Mouse (Mus musculus) MEL (cell line): Measurements from ENCODE around the gene Ssr2. TPM values are rescaled to one million over a fixed set of nuclear protein-coding genes. Genes with fewer than 3 reads are reported as not detected.

Source experiments
- DNase-seq: peaks from one replicate; pipeline ENCODE4 v3.0.0; 2011; ENCODE audit warnings: low read depth, low spot score
- H3K27ac ChIP-seq: 2 replicates; pipeline ENCODE4 v1.5.1; 2012; ENCODE audit warnings: low read depth, mild to moderate bottlenecking, control low read depth, low read length, moderate library complexity; ENCODE audit not compliant: control insufficient read depth
- H3K27me3 ChIP-seq, 2 experiments: fragments of 150-350 bp in 1 of 2; sonication (generic) in 1 of 2; 2 replicates each; pipeline ENCODE4 v1.6.1; 2012; ENCODE audit warnings: low read length in 2 of 2, mild to moderate bottlenecking in 2 of 2, improper control_type of control experiment in 1 of 2, moderate library complexity in 1 of 2; ENCODE audit not compliant: insufficient read depth in 2 of 2, control insufficient read depth in 1 of 2
- H3K36me3 ChIP-seq, 2 experiments: 2 replicates each; pipeline ENCODE4 v1.6.1; 2012 to 2014; ENCODE audit warnings: low read length in 2 of 2, improper control_type of control experiment in 1 of 2, inconsistent platforms in 1 of 2, mild to moderate bottlenecking in 1 of 2; ENCODE audit not compliant: insufficient read depth in 2 of 2, control insufficient read depth in 1 of 2
- H3K4me1 ChIP-seq, 2 experiments: fragments of 150-350 bp in 1 of 2; sonication (generic) in 1 of 2; 2 replicates each; pipeline ENCODE4 v1.6.1; 2012; ENCODE audit warnings: low read length in 2 of 2, improper control_type of control experiment in 1 of 2, mild to moderate bottlenecking in 1 of 2; ENCODE audit not compliant: insufficient read depth in 2 of 2, control insufficient read depth in 1 of 2
- H3K4me3 ChIP-seq, 2 experiments: fragments of 150-350 bp in 1 of 2; sonication (generic) in 1 of 2; 2 replicates each; pipeline ENCODE4 v1.5.1; 2012; ENCODE audit warnings: low read depth in 2 of 2, low read length in 2 of 2, mild to moderate bottlenecking in 2 of 2, moderate library complexity in 2 of 2, control low read depth in 1 of 2, improper control_type of control experiment in 1 of 2; ENCODE audit not compliant: control insufficient read depth in 1 of 2, insufficient read depth in 1 of 2
- H3K79me2 ChIP-seq: 2 replicates; pipeline ENCODE4 v1.6.1; 2012; ENCODE audit warnings: mild to moderate bottlenecking, low read length, moderate library complexity; ENCODE audit not compliant: control insufficient read depth, poor library complexity, insufficient read depth
- H3K9ac ChIP-seq: 2 replicates; pipeline ENCODE4 v1.6.1; 2012; ENCODE audit warnings: low read depth, mild to moderate bottlenecking, control low read depth, low read length, moderate library complexity; ENCODE audit not compliant: control insufficient read depth, poor library complexity, severe bottlenecking
- H3K9me3 ChIP-seq: fragments of 150-350 bp; sonication (generic); replicated peaks from 2 replicates; pipeline ENCODE4 v1.6.1; 2012; ENCODE audit warnings: mild to moderate bottlenecking, low read length, improper control_type of control experiment, moderate library complexity; ENCODE audit not compliant: insufficient read depth
- BHLHE40 ChIP-seq: IDR thresholded peaks from 2 replicates; pipeline ENCODE4 v1.6.1; 2012; ENCODE audit warnings: low read depth, mild to moderate bottlenecking, inconsistent platforms, low read length, improper control_type of control experiment, borderline replicate concordance
- CHD1 ChIP-seq: IDR thresholded peaks from 2 replicates; pipeline ENCODE4 v1.6.1; 2012; ENCODE audit warnings: low read depth, mild to moderate bottlenecking, inconsistent platforms, low read length, improper control_type of control experiment
- CHD2 ChIP-seq: IDR thresholded peaks from 2 replicates; pipeline ENCODE4 v1.6.1; 2011; ENCODE audit warnings: low read length, improper control_type of control experiment
- CTCF ChIP-seq, 3 experiments: IDR thresholded peaks in 2 of 3; conservative IDR thresholded peaks in 1 of 3; 2 replicates each; pipeline ENCODE4 v1.5.1; 2011 to 2012; ENCODE audit warnings: low read length in 3 of 3, low read depth in 2 of 3, mild to moderate bottlenecking in 2 of 3, improper control_type of control experiment in 1 of 3, inconsistent platforms in 1 of 3, mixed read lengths in 1 of 3, moderate library complexity in 1 of 3; ENCODE audit not compliant: control insufficient read depth in 1 of 3, insufficient read depth in 1 of 3, poor library complexity in 1 of 3, severe bottlenecking in 1 of 3
- E2F4 ChIP-seq: IDR thresholded peaks from 2 replicates; pipeline ENCODE4 v1.6.1; 2011; ENCODE audit warnings: low read depth, low read length, improper control_type of control experiment, borderline replicate concordance
- EP300 ChIP-seq, 2 experiments: IDR thresholded peaks; 2 replicates each; pipeline ENCODE4 v1.6.1; 2011; ENCODE audit warnings: improper control_type of control experiment in 2 of 2, low read length in 2 of 2, low read depth in 1 of 2, mild to moderate bottlenecking in 1 of 2
- GATA1 ChIP-seq: IDR thresholded peaks from 2 replicates; pipeline ENCODE4 v1.6.1; 2011; ENCODE audit warnings: low read depth, low read length, improper control_type of control experiment
- JUND ChIP-seq: IDR thresholded peaks from 2 replicates; pipeline ENCODE4 v1.6.1; 2011; ENCODE audit warnings: low read depth, mild to moderate bottlenecking, improper control_type of control experiment, low read length
- KAT2A ChIP-seq: conservative IDR thresholded peaks from 2 replicates; pipeline ENCODE4 v1.6.1; 2012; ENCODE audit warnings: low read depth, low read length, improper control_type of control experiment, inconsistent platforms
- MAFK ChIP-seq: IDR thresholded peaks from 2 replicates; pipeline ENCODE4 v1.6.1; 2011; ENCODE audit warnings: low read depth, mild to moderate bottlenecking, low read length, improper control_type of control experiment, borderline replicate concordance
- MAZ ChIP-seq: IDR thresholded peaks from 2 replicates; pipeline ENCODE4 v1.6.1; 2012; ENCODE audit warnings: low read depth, mild to moderate bottlenecking, inconsistent platforms, low read length, improper control_type of control experiment
- MYB ChIP-seq: IDR thresholded peaks from 2 replicates; pipeline ENCODE4 v1.6.1; 2011; ENCODE audit warnings: mild to moderate bottlenecking, low read depth, low read length, improper control_type of control experiment
- NRF1 ChIP-seq: IDR thresholded peaks from 2 replicates; pipeline ENCODE4 v1.6.1; 2014; ENCODE audit warnings: low read depth, mild to moderate bottlenecking, inconsistent platforms, low read length, improper control_type of control experiment, moderate library complexity; ENCODE audit not compliant: poor library complexity, insufficient read depth, severe bottlenecking
- POLR2AphosphoS2 ChIP-seq: IDR thresholded peaks from 2 replicates; pipeline ENCODE4 v1.6.1; 2011; ENCODE audit warnings: low read length, improper control_type of control experiment
- RCOR1 ChIP-seq: IDR thresholded peaks from 2 replicates; pipeline ENCODE4 v1.6.1; 2012; ENCODE audit warnings: low read depth, mild to moderate bottlenecking, inconsistent platforms, low read length, improper control_type of control experiment
- TAL1 ChIP-seq: IDR thresholded peaks from 2 replicates; pipeline ENCODE4 v1.6.1; 2012; ENCODE audit warnings: mild to moderate bottlenecking, inconsistent platforms, low read length, moderate library complexity, mixed read lengths
- TCF12 ChIP-seq: IDR thresholded peaks from 2 replicates; pipeline ENCODE4 v1.6.1; 2014; ENCODE audit warnings: low read depth, mild to moderate bottlenecking, inconsistent platforms, low read length, improper control_type of control experiment, moderate library complexity
- UBTF ChIP-seq: IDR thresholded peaks from 2 replicates; pipeline ENCODE4 v1.6.1; 2012; ENCODE audit warnings: low read depth, mild to moderate bottlenecking, inconsistent platforms, low read length, improper control_type of control experiment, moderate library complexity, borderline replicate concordance; ENCODE audit not compliant: insufficient read depth
- USF1 ChIP-seq: IDR thresholded peaks from 2 replicates; pipeline ENCODE4 v1.6.1; 2014; ENCODE audit warnings: low read depth, mild to moderate bottlenecking, inconsistent platforms, low read length, improper control_type of control experiment, moderate library complexity
- USF2 ChIP-seq, 2 experiments: IDR thresholded peaks; 2 replicates each; pipeline ENCODE4 v1.6.1; 2011 to 2012; ENCODE audit warnings: improper control_type of control experiment in 2 of 2, low read length in 2 of 2, borderline replicate concordance in 1 of 2, inconsistent platforms in 1 of 2, low read depth in 1 of 2, mild to moderate bottlenecking in 1 of 2; ENCODE audit not compliant: insufficient read depth in 1 of 2
- ZC3H11A ChIP-seq: IDR thresholded peaks from 2 replicates; pipeline ENCODE4 v1.6.1; 2012; ENCODE audit warnings: low read depth, mild to moderate bottlenecking, inconsistent platforms, low read length, improper control_type of control experiment
- ZNF384 ChIP-seq: IDR thresholded peaks from 2 replicates; pipeline ENCODE4 v1.6.1; 2012; ENCODE audit warnings: low read depth, mild to moderate bottlenecking, inconsistent platforms, low read length, improper control_type of control experiment
- polyA plus RNA-seq, 2 experiments: library from polyadenylated mRNA; stranded (reverse) in 1 of 2; unstranded in 1 of 2; fragments of >175 nt in 1 of 2; fragments of >200 nt in 1 of 2; gene quantifications; 2 replicates each; pipeline versions ENCODE4 v1.2.1 to v1.2.4; 2012; ENCODE audit warnings: low replicate concordance in 2 of 2, low read depth in 1 of 2; ENCODE audit not compliant: insufficient read length in 2 of 2, insufficient read depth in 1 of 2, missing spikeins in 1 of 2
- total RNA-seq: library from RNA; depleted of rRNA; stranded (reverse); fragments of 300-350 nt; gene quantifications from 2 replicates; pipeline ENCODE4 v1.2.3, GENCODE M21; 2012

Gene Ssr2
- total and polyA plus RNA-seq, 3 experiments = 176 to 706 (median 594) TPM

DNA sequence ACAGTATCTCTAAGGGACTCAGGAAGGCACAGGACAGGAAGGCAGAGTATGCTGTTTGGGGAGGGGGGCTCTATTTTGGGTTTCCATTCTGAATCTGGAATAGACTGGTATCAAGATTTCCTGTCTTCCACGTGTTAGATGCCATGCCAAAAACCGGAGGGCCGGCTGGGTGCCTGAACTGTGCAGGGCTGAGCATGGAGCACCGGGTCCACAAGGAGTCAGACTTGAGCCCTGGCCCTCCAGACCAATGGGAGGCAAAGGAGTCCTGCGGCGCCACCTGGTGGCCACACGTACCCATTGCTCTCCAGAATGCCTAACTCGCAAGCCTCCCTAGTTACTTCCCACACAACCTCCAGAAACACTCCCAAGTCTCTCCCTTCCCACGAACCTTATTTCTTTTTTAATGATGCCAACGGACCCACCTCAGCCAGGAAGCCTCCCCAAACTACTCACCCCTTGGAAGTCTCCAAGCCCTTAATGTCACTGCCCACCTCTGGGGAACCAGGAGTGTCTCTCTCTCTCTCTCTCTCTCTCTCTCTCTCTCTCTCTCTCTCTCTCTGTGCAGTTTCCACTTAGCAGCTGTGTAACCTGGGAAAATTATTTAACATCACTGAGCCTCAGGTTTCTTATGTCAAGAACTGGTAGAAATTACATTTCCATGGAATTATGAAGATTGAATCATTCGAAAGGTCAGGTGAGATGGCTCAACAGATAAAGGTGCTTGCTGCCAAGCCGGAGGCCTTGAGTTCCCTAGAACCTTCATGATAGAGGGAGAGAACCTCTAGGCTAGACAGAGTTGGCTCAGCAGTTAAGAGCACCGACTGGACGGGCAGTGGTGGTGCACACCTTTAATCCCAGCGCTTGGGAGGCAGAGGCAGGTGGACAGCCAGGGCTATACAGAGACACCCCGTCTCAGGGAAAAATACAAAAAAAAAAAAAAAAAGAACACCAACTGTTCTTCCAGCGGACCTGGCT, 49.2 kb upstream of the Ssr2 start (continued):
- TF ChIP-seq MAFK (no peak), CTCF (IDR thresholded peaks at IDR 0.05 in 2 of 3, conservative IDR thresholded peaks at IDR 0.05 in 1 of 3; ENCODE audit: control insufficient read depth in 1 of 3, insufficient read depth in 1 of 3, low read depth in 2 of 3, low read length in 3 of 3, poor library complexity in 1 of 3, severe bottlenecking in 1 of 3) (peak; percentile 99 to 100 (median 100)), MYB (no peak), NRF1 (peak; percentile 18; the same call in 1 of the 2 replicates), USF1 (0 out of 2 replicates have a peak, but pooled peaks have one; percentile 12), POLR2AphosphoS2 (no peak), EP300 (IDR thresholded peaks at IDR 0.05; ENCODE audit: low read depth in 1 of 2, low read length in 2 of 2) (peak in 1 of 2 experiments; percentile 30; a peak in 1 of 4 replicates), JUND (peak; percentile 98), KAT2A (no peak; the same call in 1 of the 2 replicates), MAZ (peak; percentile 68; the same call in 1 of the 2 replicates), GATA1 (no peak), CHD2 (no peak), CHD1 (no peak), RCOR1 (0 out of 2 replicates have a peak, but pooled peaks have one; percentile 11)

DNA sequence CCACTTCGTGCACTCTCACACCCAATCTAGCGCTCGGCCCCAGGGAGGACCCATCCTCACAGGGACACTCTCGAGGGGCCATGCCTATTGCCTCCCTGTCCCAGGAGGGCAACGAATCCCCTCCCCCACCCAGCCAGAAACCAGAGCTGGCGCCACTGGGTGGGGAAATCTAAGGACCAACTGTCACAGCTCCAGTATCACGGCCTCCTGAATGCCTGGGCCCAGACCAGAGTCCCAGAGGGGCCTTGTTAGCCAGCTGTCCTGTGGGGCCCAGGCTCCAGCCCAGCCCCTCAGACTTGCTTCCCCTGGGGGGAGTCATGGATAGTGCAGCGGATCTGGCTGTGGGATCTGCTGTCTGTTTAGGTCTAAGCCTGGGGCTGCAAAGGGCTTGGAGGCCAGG, 48.1 kb upstream of the Ssr2 start:
- peaks cover 12% of the 10 kb centered on the region for H3K79me2 ChIP-seq
- TF ChIP-seq E2F4 = no peak
- no peak for TF ChIP-seq TCF12
- TF ChIP-seq, all 39 proteins: peak for 0
- no peak for DNase-seq
- no peaks in the 10 kb centered on the region for H3K27me3 ChIP-seq
- no peak overlapping the region for H3K9ac ChIP-seq
- no peaks in the 10 kb centered on the region for H3K9me3 ChIP-seq
- H3K4me3 ChIP-seq = no peak overlapping the region
- no peak overlapping the region for H3K27ac ChIP-seq
- peaks cover 7 to 14% of the 10 kb centered on the region in 2 experiments for H3K4me1 ChIP-seq
- H3K36me3 ChIP-seq = peaks cover 0 to 4% of the 10 kb centered on the region in 2 experiments; a peak in 1 of 4 replicates

DNA sequence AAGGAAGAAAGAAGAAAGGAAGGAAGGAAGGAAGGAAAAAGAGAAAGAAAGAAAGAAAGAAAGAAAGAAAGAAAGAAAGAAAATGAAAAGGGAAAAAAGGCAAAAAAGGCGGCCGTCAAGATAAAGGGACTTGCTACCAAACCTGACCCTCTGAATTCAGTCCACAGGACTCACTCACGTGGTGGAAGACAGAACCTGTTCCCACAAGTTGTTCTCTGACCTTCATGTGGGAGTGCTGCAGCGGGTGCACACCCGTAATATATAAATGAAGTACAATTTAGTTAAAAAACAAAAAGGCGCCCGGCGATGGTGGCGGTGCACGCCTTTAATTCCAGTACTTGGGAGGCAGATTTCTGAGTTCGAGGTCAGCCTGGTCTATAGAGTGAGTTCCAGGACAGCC, 47.0 kb upstream of the Ssr2 start:
- H3K36me3 ChIP-seq = peaks cover 0 to 7% of the 10 kb centered on the region in 2 experiments; a peak in 2 of 4 replicates
- no peak overlapping the region for H3K4me3 ChIP-seq
- no peak overlapping the region for H3K9ac ChIP-seq
- H3K4me1 ChIP-seq = peaks cover 7 to 20% of the 10 kb centered on the region in 2 experiments
- peaks cover 12% of the 10 kb centered on the region for H3K79me2 ChIP-seq
- TF ChIP-seq JUND (no peak), BHLHE40 (no peak), TAL1 (no peak), GATA1 (no peak), CHD1 (no peak), EP300 (IDR thresholded peaks at IDR 0.05; ENCODE audit: low read depth in 1 of 2, low read length in 2 of 2) (no peak), ZNF384 (no peak), MYB (no peak), USF1 (no peak), USF2 (IDR thresholded peaks at IDR 0.05; ENCODE audit: borderline replicate concordance in 1 of 2, insufficient read depth in 1 of 2, low read depth in 1 of 2, low read length in 2 of 2) (no peak), UBTF (no peak), NRF1 (no peak), ZC3H11A (no peak)
- H3K27ac ChIP-seq = no peak overlapping the region
- no peaks in the 10 kb centered on the region for H3K27me3 ChIP-seq
- no peaks in the 10 kb centered on the region for H3K9me3 ChIP-seq
- DNase-seq = no peak
